Mouse (Mus musculus): Measurements from ENCODE around the gene Chst1. TPM values are rescaled to one million over a fixed set of nuclear protein-coding genes. Genes with fewer than 3 reads are reported as not detected.

Gene Chst1
- polyA plus RNA-seq (2012; ENCODE audit: low replicate concordance), result 2.7 and 3.7 TPM in 2 replicates

GRCm38 (mm10) chr2:92599487-92600347 lies at the start of gene Chst1:
Gene Chst1, plus strand, starts transcription at chr2:92599707.

Other genes starting within 250 kb of the Chst1 start
- gene Pex16, start 225.0 kb upstream of the Chst1 start, polyA plus RNA-seq (2012; ENCODE audit: low replicate concordance), result 27.7 and 35.9 TPM in 2 replicates
- 0.06 and 0.30 TPM in 2 replicates for gene Large2, start 224.8 kb upstream of the Chst1 start, polyA plus RNA-seq (2012; ENCODE audit: low replicate concordance)
- 3.8 and 4.1 TPM in 2 replicates for gene 1700029I15Rik, start 217.2 kb upstream of the Chst1 start, polyA plus RNA-seq (2012; ENCODE audit: low replicate concordance)
- 0.63 and 0.87 TPM in 2 replicates for gene Mapk8ip1, start 198.4 kb upstream of the Chst1 start, polyA plus RNA-seq (2012; ENCODE audit: low replicate concordance)
- 6.1 and 7.3 TPM in 2 replicates for gene Cry2, start 165.7 kb upstream of the Chst1 start, polyA plus RNA-seq (2012; ENCODE audit: low replicate concordance)
- 9.1 and 28.4 TPM in 2 replicates for gene Slc35c1, start 139.2 kb upstream of the Chst1 start, polyA plus RNA-seq (2012; ENCODE audit: low replicate concordance)

All from leukemia stem cell, adult 10-12 weeks (primary cell).